ENCODE assay signal across 8 mouse cellular contexts in the genomic region with DNA sequence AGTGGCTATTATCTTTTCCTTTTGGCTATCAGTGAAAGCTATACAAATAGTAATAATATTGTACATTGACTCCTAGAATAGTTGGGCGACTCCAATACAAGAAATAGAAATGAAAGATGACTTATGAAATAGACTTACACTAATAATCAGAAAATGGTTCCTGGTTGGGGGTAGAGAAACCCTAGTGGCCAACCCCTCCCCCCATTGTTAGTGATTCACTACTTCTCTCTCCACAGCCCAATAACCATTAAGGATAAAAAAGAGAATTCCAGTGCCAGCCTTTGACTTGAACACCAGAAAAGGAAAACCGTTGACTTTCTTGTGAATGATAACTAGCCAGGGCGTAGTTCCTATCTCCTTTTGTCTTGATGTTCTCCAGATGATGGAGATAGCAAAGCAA. TPM values are rescaled to one million over a fixed set of nuclear protein-coding genes. Genes with fewer than 3 reads are reported as not detected.
DNase-seq lines count a peak whose midpoint lies in the region; ATAC-seq lines count a peak whose summit lies in the region.
"Had no signal": no experiment of that assay in that cellular context is flagged by ENCODE, and none has a peak within 500 bp of the region (broad histone marks: within the 10 kb centered on the region; RNA-seq: fewer than 3 reads in every experiment).

No protein-coding gene starts in this region.

- peak overlapping the region; percentile 87 for H3K4me2 ChIP-seq in lung, embryonic 16.5 days (ENCODE audit: low read depth, low read length)
- H3K4me2 ChIP-seq in limb, embryonic 13.5 days (replicated peaks): peak overlapping the region; percentile 78
- peak overlapping the region; percentile 71 for H3K4me2 ChIP-seq in stomach, embryonic 16.5 days (ENCODE audit: low read depth, low read length)

- H3K36me3 ChIP-seq in lung, embryonic 16.5 days (ENCODE audit: control insufficient read depth, insufficient read depth, low read length): no peaks in the 10 kb centered on the region
- H3K36me3 ChIP-seq in limb, embryonic 13.5 days: no peaks in the 10 kb centered on the region
- H3K36me3 ChIP-seq in stomach, embryonic 16.5 days (ENCODE audit: control insufficient read depth, insufficient read depth, low read length): no peaks in the 10 kb centered on the region

- WGBS in lung, embryonic 16.5 days: 55% methylated on average over 3 of the region's 3 CpGs
- 71% methylated on average over 3 of the region's 3 CpGs for WGBS in limb, embryonic 13.5 days
- WGBS in stomach, embryonic 16.5 days: 58% methylated on average over 3 of the region's 3 CpGs

- no peak for ATAC-seq in lung, embryonic 16.5 days (ENCODE audit: low read depth)
- ATAC-seq in limb, embryonic 13.5 days (ENCODE audit: low FRiP score, low read depth): no peak
- no peak for ATAC-seq in stomach, embryonic 16.5 days (ENCODE audit: insufficient read depth, low FRiP score)
- ATAC-seq in monocyte, adult 5-6 weeks (replicated peaks; ENCODE audit: insufficient number of reproducible peaks, low FRiP score, low TSS enrichment, poor library complexity, severe bottlenecking): no peak

- no peaks in the 10 kb centered on the region for H3K9me3 ChIP-seq in lung, embryonic 16.5 days (ENCODE audit: control insufficient read depth, low read length)
- no peaks in the 10 kb centered on the region for H3K9me3 ChIP-seq in limb, embryonic 13.5 days
- no peaks in the 10 kb centered on the region for H3K9me3 ChIP-seq in stomach, embryonic 16.5 days (replicated peaks; ENCODE audit: control insufficient read depth, low read length)

- DNase-seq in lung, postnatal 14 days: no peak
- peak; percentile 7 for DNase-seq in fibroblast of lung, adult 2 months (ENCODE audit: low read depth)
- no peak for DNase-seq in layer of hippocampus, adult 18-20 months (ENCODE audit: low spot score in 2 of 2)
- DNase-seq: right cerebral cortex, postnatal 4 days had no signal

- no peaks in the 10 kb centered on the region for H3K27me3 ChIP-seq in lung, embryonic 16.5 days (ENCODE audit: control insufficient read depth, insufficient read depth, low read depth, low read length)
- H3K27me3 ChIP-seq in limb, embryonic 13.5 days: no peaks in the 10 kb centered on the region
- no peaks in the 10 kb centered on the region for H3K27me3 ChIP-seq in stomach, embryonic 16.5 days (ENCODE audit: control insufficient read depth, insufficient read depth, low read length)

- H3K4me3 ChIP-seq in lung, embryonic 16.5 days (ENCODE audit: low read length): peak overlapping the region; percentile 12; the same call in 1 of the 2 replicates
- H3K4me3 ChIP-seq in limb, embryonic 13.5 days: peak overlapping the region; percentile 100
- H3K4me3 ChIP-seq in stomach, embryonic 16.5 days (replicated peaks; ENCODE audit: low read length): peak overlapping the region; percentile 99

- no peak overlapping the region for H3K9ac ChIP-seq in lung, embryonic 16.5 days (ENCODE audit: low read length)
- H3K9ac ChIP-seq in limb, embryonic 13.5 days: no peak overlapping the region
- H3K9ac ChIP-seq in stomach, embryonic 16.5 days (ENCODE audit: low read length): no peak overlapping the region

- no peak overlapping the region for H3K27ac ChIP-seq in lung, embryonic 16.5 days (ENCODE audit: low read length)
- H3K27ac ChIP-seq in limb, embryonic 13.5 days: no peak overlapping the region
- H3K27ac ChIP-seq in stomach, embryonic 16.5 days (ENCODE audit: low read length): no peak overlapping the region

- H3K4me1 ChIP-seq in lung, embryonic 16.5 days (replicated peaks; ENCODE audit: control insufficient read depth, insufficient read depth, low read length): peaks cover 23% of the 10 kb centered on the region
- H3K4me1 ChIP-seq in limb, embryonic 13.5 days: peaks cover 30% of the 10 kb centered on the region
- peaks cover 26% of the 10 kb centered on the region for H3K4me1 ChIP-seq in stomach, embryonic 16.5 days (ENCODE audit: control insufficient read depth, insufficient read depth, low read length)

RNA-seq across cellular contexts. Expression of a gene that starts 1.9 kb away (rescaled TPM):
- 60.2 and 64.8 TPM in 2 replicates for polyA plus RNA-seq in lung, embryonic 16.5 days (2015; fragmentation: Nextera tagmentation; extraction: Ambion mirVana)
- polyA plus RNA-seq in limb, embryonic 13.5 days (2015; fragmentation: Nextera tagmentation; extraction: Ambion mirVana): 69.2 and 76.7 TPM in 2 replicates
- polyA plus RNA-seq in stomach, embryonic 16.5 days (2015; fragmentation: Nextera tagmentation; extraction: Ambion mirVana): 53.2 and 56.9 TPM in 2 replicates
- total RNA-seq in layer of hippocampus, adult 18-20 months (2021): 10 to 100 TPM; 64.6 to 66.3 TPM
- total RNA-seq in monocyte, adult 5-6 weeks (2017): 68.4 to 101 TPM (median 95.4 TPM) in 3 replicates

RNA-seq across cellular contexts. Expression of a gene that starts 28.6 kb away (rescaled TPM):
- polyA plus RNA-seq in lung, embryonic 16.5 days (2015; fragmentation: Nextera tagmentation; extraction: Ambion mirVana): not detected in 2 replicates
- polyA plus RNA-seq in limb, embryonic 13.5 days (2015; fragmentation: Nextera tagmentation; extraction: Ambion mirVana): not detected in 2 replicates
- not detected in 2 replicates for polyA plus RNA-seq in stomach, embryonic 16.5 days (2015; fragmentation: Nextera tagmentation; extraction: Ambion mirVana)
- total RNA-seq in layer of hippocampus, adult 18-20 months (2021): not detected
- total RNA-seq in monocyte, adult 5-6 weeks (2017): not detected in 3 replicates

Comparison
In these comparisons a context has a peak if more than half of its experiments do, and no peak if none do; other contexts are left out.
1. H3K4me3 ChIP-seq: peak in every context shown above with its lines; median percentile 100 in limb, embryonic 13.5 days; 99 in stomach, embryonic 16.5 days; 12 in lung, embryonic 16.5 days.